Mouse (Mus musculus) A20 (cell line): ENCODE results near the gene Hoxa11.

Experiments
- DNase-seq: peaks from one replicate; pipeline ENCODE4 v3.0.0-alpha.2; 2011; ENCODE audit warnings: low read depth, low spot score

Hoxa11 gene

DNA sequence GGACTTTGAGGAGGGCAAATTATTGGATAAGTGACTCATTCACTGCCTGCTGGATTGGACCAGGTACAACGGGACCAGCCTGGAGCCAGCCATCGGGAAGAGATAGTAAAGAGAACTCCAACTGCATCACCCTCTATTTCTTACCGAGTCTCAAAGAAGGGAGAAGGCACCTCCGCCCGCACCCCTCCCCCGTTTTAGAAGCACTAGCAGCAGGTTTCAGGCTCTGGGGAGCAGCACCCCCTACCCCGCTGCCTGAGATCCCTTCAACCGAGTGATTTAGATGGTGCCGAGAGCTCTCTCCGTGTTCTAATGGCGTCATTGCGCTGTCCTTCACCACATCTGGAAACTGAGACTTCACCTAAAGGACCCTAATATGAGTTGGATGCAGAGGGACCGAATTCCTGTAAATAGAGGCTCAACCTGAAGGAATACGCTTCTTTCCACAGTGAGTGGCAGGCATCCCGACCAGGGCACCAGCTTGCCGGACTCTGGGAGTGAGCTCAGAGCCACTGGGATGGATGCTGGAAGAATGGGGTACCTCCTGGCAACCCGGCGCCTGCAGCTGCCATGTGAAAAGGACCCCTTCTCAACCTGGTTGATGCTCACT, 19.8 kb upstream of the Hoxa11 start:
- DNase-seq = no peak

- no peak for DNase-seq
These were observed 18.6 kb upstream of the Hoxa11 start for GRCm38 (mm10) chr6:52264106-52264790.

GRCm38 (mm10) chr6:52263321-52263585, 17.6 kb upstream of the Hoxa11 start:
- DNase-seq = no peak

DNA sequence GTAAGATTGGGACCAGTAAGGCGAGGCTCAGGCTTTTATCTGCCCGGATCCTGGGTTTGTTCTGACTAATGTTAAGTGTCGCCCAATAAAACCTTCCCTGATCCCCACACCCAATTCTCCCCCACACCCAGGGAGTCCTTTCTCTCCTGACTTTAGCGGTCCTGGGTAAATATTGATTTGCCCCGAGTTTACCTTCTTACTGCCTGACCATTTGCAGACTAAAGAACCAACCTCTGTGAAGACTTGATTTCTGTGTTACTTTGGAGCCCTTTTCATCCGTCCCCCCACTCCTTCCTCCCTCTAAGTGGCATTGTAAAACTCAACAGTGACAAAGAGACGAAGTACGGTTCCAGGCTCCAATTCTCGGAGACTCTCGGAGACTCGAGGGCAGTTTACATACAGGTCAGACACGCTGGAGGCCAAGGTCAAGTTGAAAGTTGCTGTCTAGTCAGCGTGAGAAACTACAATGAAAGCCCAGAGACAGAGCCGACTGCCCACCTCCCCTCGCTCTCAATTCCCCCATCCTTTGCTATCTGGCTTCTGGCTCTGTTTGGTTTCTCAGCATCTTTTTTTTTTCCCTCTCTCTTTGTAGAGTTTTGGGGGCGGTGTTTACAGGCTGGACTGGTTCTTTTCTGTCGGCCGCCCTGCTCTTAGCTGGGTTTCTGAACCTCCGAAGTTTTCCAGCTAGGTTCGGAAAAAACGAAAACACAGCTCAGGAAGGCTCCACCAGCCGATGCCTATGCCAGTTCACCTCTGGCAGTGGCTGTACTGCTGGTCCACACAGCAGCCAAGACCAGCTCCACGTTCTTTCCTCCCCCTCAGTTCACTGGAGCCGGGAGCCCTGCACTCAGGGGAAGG, 17.1 kb upstream of the Hoxa11 start:
- DNase-seq = no peak

DNA sequence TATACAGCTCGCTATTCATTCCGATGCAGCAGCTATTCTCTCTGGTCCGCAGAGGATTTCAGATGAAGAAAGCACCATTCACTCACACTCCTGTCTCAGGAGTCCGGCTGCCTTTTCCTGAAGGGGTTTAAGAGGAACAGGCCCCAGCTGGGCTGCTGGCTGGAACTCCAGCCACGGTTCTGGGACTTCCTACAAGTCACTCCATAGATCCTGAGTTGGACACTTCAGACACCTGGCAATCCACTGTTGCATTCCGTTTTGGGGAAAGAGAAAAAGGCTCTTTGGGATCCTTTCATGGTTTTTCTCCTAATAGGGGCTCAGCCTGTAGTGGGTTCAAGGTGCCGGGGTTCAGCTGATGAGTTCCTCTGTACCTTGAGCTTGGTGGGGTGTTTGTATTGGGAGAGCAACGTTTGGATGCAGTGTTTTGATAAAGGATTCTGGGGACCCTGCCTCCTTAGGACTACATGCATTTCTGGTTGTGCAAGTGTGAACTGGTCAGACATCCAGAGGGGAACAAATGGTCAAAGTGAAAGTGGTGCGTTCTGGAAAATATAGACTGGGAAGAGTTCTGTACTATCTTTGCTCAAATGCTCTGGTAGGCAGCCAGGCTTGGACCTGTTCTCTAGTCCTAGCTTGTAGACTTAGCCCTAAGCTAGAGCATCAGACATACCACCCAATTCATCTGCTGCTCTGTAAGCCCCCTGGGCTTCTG, 16.3 kb upstream of the Hoxa11 start:
- DNase-seq = peak; percentile 20

- peak; percentile 88 for DNase-seq
These were observed 15.3 kb upstream of the Hoxa11 start, which contains the start of gene Hoxa13 for GRCm38 (mm10) chr6:52260654-52261575. Gene Hoxa13 (minus strand): TSS chr6:52260880.

GRCm38 (mm10) chr6:52259811-52260261, 14.2 kb upstream of the Hoxa11 start:
- peak; percentile 70 for DNase-seq

DNA sequence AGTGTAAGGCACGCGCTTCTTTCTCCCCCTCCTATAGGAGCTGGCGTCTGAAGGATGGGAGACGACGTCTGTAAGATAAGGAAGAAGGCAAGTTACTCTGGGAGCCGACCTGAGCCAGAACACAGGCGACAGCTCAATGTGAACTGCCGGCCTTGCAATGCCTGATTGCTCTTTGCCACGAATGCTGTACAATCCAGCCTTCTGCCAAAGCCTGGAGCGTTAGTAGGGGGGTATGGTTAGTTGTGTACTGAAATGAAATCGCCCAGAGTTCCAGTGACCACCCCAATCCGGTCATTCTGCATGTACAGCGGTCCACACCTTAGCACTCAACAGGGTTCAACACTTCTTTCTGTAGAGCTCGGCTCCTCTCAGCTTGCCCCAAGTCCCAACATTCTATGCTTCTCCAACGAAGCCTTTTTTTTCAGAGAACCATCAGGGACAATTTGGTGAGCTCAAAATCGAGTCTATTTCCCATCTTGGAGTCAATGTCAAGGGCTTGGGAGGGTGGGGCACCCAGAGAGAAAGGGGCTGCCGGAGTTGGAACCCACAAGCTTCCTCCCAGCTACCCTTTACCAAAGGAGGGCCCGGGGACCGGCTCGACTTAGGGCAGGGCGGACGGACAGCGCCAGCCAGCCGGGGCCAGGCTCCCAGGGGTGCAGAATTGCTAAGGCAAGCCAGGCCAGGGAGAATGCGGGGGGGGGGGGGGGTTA, 13.6 kb upstream of the Hoxa11 start:
- no peak for DNase-seq

DNA sequence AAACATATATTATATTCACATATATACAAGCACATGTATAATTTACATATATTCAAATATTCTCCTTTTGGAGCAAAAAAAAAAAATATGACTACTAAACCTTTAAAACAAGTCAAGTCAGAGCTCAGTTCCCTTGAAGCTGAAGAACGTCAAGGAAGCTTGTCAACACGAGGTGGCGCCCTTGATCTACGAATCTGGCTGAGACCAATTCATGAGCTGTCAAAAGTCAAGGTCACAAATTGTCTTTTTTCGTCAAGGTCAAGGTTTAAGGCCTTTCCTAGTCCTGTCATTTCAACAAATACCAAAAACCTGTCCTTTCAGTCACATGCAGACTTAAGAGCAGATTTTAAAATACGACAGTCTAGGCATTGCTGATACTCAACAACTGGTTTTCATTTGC, 11.3 kb upstream of the Hoxa11 start:
- peak; percentile 83 for DNase-seq

DNA sequence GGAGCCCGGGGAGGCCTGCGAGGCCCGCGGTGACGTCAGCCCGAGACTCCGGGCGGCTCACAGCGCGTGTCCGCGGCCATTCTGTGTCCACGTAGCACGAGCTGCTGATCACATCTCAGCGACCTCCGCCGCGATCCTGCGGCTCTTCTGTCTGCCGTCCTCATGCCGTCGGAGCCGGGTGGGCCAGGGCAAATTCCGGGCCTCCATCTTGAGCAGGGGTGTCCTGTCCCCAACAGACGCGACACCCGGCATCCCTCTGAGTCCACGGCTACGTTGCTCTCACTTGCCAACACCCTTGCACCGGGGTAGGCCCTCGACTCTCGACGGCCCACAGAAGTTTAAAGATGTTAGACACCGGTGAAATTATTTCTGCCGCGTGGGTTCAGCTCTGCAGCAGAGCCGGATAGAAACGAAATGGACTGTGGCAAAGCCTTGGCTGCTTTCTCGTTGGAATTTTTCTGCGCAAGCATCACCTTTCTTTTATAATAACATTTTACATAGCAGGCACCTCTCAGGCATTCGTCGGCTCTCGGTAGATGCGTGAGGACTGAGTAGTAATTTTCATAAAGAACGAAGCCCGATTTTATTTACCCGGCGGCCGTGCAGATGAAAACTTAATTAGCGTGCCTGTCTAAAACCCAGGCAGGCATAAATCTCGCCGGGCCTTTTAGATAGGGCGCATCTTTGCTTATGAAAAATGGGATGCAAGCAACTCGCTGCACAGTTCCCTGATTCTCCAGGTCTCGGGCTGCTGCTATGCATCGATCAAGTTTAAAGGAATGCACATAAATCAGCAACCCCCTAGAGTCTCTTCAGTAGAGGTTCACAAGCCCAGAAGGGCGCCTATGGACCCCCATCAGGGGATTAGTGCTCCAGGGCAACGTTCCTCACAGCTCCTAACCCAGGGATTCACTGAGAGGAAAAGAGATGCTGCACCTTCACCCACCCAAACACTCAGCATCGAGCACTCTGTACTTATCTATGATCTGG, 8.2 kb upstream of the Hoxa11 start:
- DNase-seq = no peak

DNA sequence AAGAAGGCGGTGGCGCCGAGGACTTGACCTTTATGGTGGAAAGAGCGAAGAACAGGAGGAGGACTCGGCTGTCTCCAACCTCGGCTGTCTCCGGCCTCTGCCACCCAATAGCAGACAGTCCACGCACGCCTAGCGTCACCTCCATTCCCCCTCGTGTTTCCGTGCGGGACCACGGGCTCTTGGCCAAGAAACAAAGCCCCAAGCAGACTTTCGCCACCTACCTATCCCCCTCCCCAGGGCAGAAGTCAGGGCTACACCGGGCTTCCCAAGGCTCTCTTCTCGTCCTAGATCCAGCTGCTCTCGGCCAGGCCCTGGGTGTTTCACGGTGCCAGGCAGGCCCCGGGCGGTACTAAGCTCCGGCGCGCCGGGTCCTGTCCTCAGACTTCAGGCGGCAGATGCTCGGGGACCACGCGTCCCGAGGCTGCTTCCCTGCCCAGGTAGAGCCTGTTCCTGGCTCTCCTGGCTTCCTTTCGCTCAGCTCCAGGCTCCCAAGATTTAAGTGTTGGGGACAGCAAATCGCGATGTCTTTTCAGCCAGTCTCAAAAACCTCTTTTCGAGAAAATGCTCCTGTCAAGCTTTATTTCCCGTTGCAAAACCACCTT, 7.3 kb upstream of the Hoxa11 start:
- no peak for DNase-seq

GRCm38 (mm10) chr6:52252016-52252774, 6.6 kb upstream of the Hoxa11 start:
- DNase-seq = no peak

DNA sequence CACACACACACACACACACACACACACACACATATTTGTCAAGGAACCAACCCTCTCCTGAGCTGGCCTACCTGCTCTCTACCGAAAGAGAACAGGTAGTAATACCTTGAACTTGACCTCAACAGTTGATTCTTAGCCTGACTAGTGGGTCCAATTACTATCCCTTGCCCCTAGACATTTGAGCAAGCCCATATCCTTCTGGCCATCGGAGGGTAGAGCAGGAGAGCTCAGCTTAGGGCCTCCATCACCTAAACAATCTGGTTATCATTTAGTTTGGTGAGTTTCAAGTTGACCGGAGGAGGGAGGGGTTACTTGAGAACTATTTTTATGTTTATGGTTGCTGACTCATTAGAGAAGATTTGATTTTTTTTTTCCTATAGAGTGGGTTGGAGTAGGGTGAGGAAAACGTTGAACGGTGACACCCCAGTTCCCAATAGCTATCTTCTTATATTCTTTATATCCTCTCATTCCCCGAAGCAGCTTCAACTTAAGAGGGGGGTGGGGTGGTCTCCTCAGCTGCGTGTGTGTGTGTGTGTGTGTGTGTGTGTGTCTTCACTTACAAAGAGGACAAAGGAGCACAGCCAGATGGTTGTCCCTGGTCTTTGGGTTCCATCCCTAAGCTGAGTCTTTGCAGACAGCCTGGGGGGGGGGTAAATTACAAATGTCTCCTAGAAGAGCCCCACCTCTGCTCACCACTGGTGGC, 5.7 kb upstream of the Hoxa11 start:
- no peak for DNase-seq

- no peak for DNase-seq
These were observed 4.2 kb upstream of the Hoxa11 start for GRCm38 (mm10) chr6:52249826-52250225.

DNA sequence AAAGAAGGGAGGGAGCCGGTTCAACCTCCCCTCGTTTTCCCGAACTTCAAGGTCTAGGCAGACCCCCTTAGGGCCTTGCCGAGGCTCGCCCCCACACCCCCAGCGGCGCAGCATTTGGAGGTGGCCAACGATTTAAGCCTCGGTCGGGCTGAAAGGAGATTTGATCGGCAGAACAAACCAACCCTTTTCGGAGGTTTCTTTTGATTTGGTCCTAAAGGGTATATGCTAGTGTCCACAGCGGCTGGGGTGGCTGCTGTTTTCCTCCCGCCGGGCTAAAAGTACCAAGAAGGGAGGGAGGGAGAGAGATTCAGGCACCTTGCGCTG, 3.8 kb upstream of the Hoxa11 start:
- no peak for DNase-seq

DNA sequence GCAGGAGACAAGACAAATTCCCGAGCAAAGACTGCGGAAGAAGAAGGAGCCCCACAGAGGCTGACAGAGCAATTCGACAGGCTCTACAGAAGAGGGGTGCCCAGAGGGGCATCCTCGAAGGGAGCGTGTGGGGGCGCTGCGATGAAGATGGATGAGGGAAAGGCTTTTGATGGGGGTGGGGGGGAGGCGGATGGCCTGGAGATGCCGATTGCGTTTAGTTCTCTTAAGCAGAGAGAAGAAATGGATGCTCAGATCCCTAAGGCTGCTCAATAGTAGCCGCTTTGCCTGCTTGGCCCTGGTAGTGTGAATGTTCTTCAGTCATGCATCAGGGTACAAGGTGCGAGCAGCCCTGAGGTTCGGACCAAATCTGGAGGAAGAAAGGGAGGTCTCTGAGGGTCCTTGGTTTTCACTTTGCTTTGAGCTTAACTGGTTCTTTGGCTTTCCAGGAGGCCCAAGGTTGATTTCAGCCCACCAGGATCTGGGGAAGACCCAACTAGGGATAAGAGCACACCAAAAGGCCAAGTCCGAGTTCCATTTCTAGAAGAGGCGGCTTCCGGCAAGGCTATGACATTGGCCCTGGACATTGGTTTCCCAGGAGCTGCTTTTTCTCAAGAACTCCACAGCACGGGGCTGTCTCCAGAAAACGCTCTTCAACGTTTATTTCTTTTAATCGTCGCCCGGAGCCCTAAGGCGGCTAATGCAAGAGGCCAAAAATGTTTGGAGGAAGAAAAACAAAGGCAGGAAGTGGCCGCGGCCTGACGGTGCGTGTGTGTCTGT, 3.2 kb upstream of the Hoxa11 start:
- DNase-seq = no peak
